Mouse (Mus musculus): Measurements from ENCODE around the gene Slc2a10. TPM values are rescaled to one million over a fixed set of nuclear protein-coding genes. Genes with fewer than 3 reads are reported as not detected.
"Not testable (repeated sequence)": the region's sequence is repeated elsewhere in the genome, so short reads cannot be mapped to it uniquely, and the experiment has no call there.

Slc2a10 gene
- polyA plus RNA-seq, 1 experiment from 2014 or later: 6.9 TPM

- no peak overlapping the region for H3K9ac ChIP-seq (replicated peaks; ENCODE audit: low read depth)
- H3K9me3 ChIP-seq (ENCODE audit: low read length): no peaks in the 10 kb centered on the region
- no peak for ATAC-seq
- no peaks in the 10 kb centered on the region for H3K27me3 ChIP-seq (replicated peaks; ENCODE audit: insufficient read depth, low read length)
- H3K4me1 ChIP-seq (ENCODE audit: insufficient read depth, low read depth, low read length): peaks cover 5% of the 10 kb centered on the region; the same call in 1 of the 2 replicates
- no peak for DNase-seq (ENCODE audit: low spot score)
- no peak overlapping the region for H3K27ac ChIP-seq (ENCODE audit: low read length)
- 60% methylated on average over 2 of the region's 2 CpGs for whole genome bisulfite sequencing
- H3K36me3 ChIP-seq (ENCODE audit: insufficient read depth, low read length): no peaks in the 10 kb centered on the region
- H3K4me2 ChIP-seq (replicated peaks; ENCODE audit: low read depth, low read length): no peak overlapping the region
- TF ChIP-seq EP300 (IDR thresholded peaks at IDR 0.05): no peak
- no peak for TF ChIP-seq CTCF (IDR thresholded peaks at IDR 0.05)
- no peak overlapping the region for H3K4me3 ChIP-seq (ENCODE audit: low read depth, low read length)
Observed at GRCm38 (mm10) chr2:165497706-165498275, 5.8 kb upstream of the Slc2a10 start.

- ATAC-seq (no peak), DNase-seq (ENCODE audit: low spot score) (peak; percentile 35)
- no peaks in the 10 kb centered on the region for H3K9me3 ChIP-seq (ENCODE audit: low read length)
- peaks cover 5% of the 10 kb centered on the region; the same call in 1 of the 2 replicates for H3K4me1 ChIP-seq (ENCODE audit: insufficient read depth, low read depth, low read length)
- no peaks in the 10 kb centered on the region for H3K36me3 ChIP-seq (ENCODE audit: insufficient read depth, low read length)
- H3K27ac ChIP-seq (ENCODE audit: low read length): peak overlapping the region; percentile 59; the same call in 1 of the 2 replicates
- TF ChIP-seq CTCF (IDR thresholded peaks at IDR 0.05) (no peak), EP300 (IDR thresholded peaks at IDR 0.05) (no peak)
- no peak overlapping the region for H3K4me2 ChIP-seq (replicated peaks; ENCODE audit: low read depth, low read length)
- no peak overlapping the region for H3K9ac ChIP-seq (replicated peaks; ENCODE audit: low read depth)
- H3K27me3 ChIP-seq (replicated peaks; ENCODE audit: insufficient read depth, low read length): no peaks in the 10 kb centered on the region
- 21% methylated on average over 6 of the region's 6 CpGs for WGBS
- H3K4me3 ChIP-seq (ENCODE audit: low read depth, low read length): no peak overlapping the region
Observed at GRCm38 (mm10) chr2:165498816-165499215, 4.8 kb upstream of the Slc2a10 start.

GRCm38 (mm10) chr2:165509686-165510085 lies 6.1 kb downstream of the Slc2a10 start:
- Histone ChIP-seq H3K27me3 (replicated peaks; ENCODE audit: insufficient read depth, low read length) (no peaks in the 10 kb centered on the region), H3K4me3 (ENCODE audit: low read depth, low read length) (no peak overlapping the region), H3K4me1 (ENCODE audit: insufficient read depth, low read depth, low read length) (0 out of 2 replicates have a peak, but pooled peaks cover 3% of the 10 kb centered on the region), H3K9ac (replicated peaks; ENCODE audit: low read depth) (no peak overlapping the region), H3K27ac (ENCODE audit: low read length) (no peak overlapping the region), H3K9me3 (ENCODE audit: low read length) (no peaks in the 10 kb centered on the region), H3K4me2 (replicated peaks; ENCODE audit: low read depth, low read length) (no peak overlapping the region), H3K36me3 (ENCODE audit: insufficient read depth, low read length) (no peaks in the 10 kb centered on the region)
- no peak for ATAC-seq
- WGBS: 40% methylated on average over 9 of the region's 9 CpGs
- DNase-seq (ENCODE audit: low spot score): no peak
- TF ChIP-seq EP300 (IDR thresholded peaks at IDR 0.05) (no peak), CTCF (IDR thresholded peaks at IDR 0.05) (no peak)

- no peak overlapping the region for H3K4me3 ChIP-seq (ENCODE audit: low read depth, low read length)
- H3K4me2 ChIP-seq (replicated peaks; ENCODE audit: low read depth, low read length): no peak overlapping the region
- no peak for ATAC-seq
- H3K4me1 ChIP-seq (ENCODE audit: insufficient read depth, low read depth, low read length): 0 out of 2 replicates have a peak, but pooled peaks cover 3% of the 10 kb centered on the region
- no peak overlapping the region for H3K27ac ChIP-seq (ENCODE audit: low read length)
- H3K9ac ChIP-seq (replicated peaks; ENCODE audit: low read depth): no peak overlapping the region
- DNase-seq (ENCODE audit: low spot score): no peak
- no peaks in the 10 kb centered on the region for H3K27me3 ChIP-seq (replicated peaks; ENCODE audit: insufficient read depth, low read length)
- WGBS: 44% methylated on average over 5 of the region's 5 CpGs
- no peaks in the 10 kb centered on the region for H3K36me3 ChIP-seq (ENCODE audit: insufficient read depth, low read length)
- no peaks in the 10 kb centered on the region for H3K9me3 ChIP-seq (ENCODE audit: low read length)
- TF ChIP-seq EP300 (IDR thresholded peaks at IDR 0.05) (no peak), CTCF (IDR thresholded peaks at IDR 0.05) (no peak)
Observed at GRCm38 (mm10) chr2:165510466-165510865, 6.9 kb downstream of the Slc2a10 start.

- DNase-seq (ENCODE audit: low spot score); H3K27me3 ChIP-seq (replicated peaks; ENCODE audit: insufficient read depth, low read length); H3K4me3 ChIP-seq (ENCODE audit: low read depth, low read length); H3K4me2 ChIP-seq (replicated peaks; ENCODE audit: low read depth, low read length); H3K9ac ChIP-seq (replicated peaks; ENCODE audit: low read depth); ATAC-seq; H3K36me3 ChIP-seq (ENCODE audit: insufficient read depth, low read length); H3K9me3 ChIP-seq (ENCODE audit: low read length); H3K27ac ChIP-seq (ENCODE audit: low read length); H3K4me1 ChIP-seq (ENCODE audit: insufficient read depth, low read depth, low read length): not testable (repeated sequence)
- WGBS: 63% methylated on average over 2 of the region's 2 CpGs
Observed at GRCm38 (mm10) chr2:165510914-165511458, 7.4 kb downstream of the Slc2a10 start.

GRCm38 (mm10) chr2:165511530-165511929 lies 7.9 kb downstream of the Slc2a10 start:
- not testable (repeated sequence) for ATAC-seq; H3K27me3 ChIP-seq (replicated peaks; ENCODE audit: insufficient read depth, low read length); H3K36me3 ChIP-seq (ENCODE audit: insufficient read depth, low read length); H3K4me3 ChIP-seq (ENCODE audit: low read depth, low read length); DNase-seq (ENCODE audit: low spot score); H3K9ac ChIP-seq (replicated peaks; ENCODE audit: low read depth); H3K4me2 ChIP-seq (replicated peaks; ENCODE audit: low read depth, low read length); H3K27ac ChIP-seq (ENCODE audit: low read length); H3K9me3 ChIP-seq (ENCODE audit: low read length); H3K4me1 ChIP-seq (ENCODE audit: insufficient read depth, low read depth, low read length)
- 87% methylated on average over 4 of the region's 4 CpGs for WGBS

All from lung, postnatal 0 days (tissue).